Mouse (Mus musculus): Measurements from ENCODE around the gene Klf12.
A peak's percentile ranks its signal among the peaks of the same experiment; 100 is the strongest.

Klf12 gene

DNA sequence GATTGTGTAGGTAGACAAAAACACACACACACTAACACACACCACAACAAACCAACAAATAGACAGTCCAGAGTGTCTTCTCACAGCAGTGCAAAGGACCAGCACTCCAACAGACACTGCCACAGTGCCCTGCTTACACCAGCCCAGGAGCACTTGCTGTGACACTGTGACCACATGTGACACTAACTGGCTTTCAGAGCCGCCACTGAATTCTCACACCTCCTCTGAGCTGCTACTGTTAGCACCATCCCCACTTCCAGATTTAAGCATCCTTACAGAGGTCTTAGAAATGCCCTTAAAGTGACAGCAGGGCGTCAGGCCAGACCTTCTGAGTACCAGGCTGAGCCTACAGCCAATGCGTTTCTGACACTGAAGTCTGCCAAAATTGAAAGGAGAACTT is 48.7 kb downstream of the Klf12 start:
- DNase-seq (ENCODE audit: low read depth, low spot score): no peak

DNA sequence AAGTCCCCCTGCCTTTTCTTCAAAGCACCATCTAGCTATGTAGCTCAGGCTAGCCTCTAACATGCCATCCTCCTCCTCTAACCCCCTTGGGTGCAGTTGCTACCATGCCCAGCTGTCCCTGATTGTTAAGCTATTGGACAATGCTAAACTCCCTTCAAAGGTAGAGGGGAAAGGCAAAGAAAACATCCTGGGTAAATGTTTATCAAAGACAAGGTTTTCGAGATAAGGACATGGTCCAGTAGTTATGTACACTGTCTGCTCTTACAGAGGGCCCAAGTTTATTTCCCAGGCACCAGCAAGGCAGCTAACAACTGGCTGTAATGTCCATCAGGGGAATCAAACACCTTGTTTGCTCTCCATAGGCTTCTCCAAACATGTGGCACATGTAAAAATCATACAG is 53.1 kb downstream of the Klf12 start:
- no peak for DNase-seq (ENCODE audit: low read depth, low spot score)

DNA sequence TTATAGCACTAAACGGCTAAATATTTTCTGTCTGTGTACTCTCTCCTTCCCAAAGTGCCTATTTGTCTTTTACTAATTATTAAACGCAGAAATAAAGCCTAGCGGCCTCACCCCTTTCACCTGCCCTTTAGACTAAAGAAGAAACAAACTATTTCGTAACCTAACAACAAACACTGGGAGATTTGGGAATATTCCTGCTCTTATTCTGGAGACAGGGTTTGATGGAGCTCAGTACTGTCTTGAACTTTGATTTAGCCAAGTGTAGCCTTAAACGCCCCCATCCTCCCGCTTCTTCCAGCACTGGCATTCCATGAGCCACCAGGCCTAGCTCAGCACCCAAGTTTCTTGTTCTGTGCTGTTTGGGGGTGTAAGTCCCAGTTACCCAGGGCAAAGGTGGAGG is 56.4 kb downstream of the Klf12 start:
- DNase-seq (ENCODE audit: low read depth, low spot score): no peak

DNA sequence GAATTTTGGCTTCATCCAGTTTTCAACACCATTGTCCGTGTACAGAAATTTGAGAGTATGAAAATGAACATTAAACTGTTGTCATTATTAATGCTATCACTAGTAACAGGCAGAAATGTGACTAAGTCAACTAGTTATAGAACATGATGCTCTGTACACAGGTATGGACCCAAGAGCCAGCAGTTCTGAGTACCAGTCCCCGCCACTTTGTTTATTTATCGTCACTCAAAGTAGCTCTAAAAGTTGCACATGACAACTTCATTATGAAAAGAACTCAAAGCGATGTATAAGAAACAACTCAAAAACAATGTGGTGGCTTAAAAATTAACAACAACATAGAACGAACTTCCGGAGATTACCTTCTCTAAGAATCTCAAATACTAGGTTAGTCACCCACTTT is 56.8 kb downstream of the Klf12 start:
- no peak for DNase-seq (ENCODE audit: low read depth, low spot score)

DNA sequence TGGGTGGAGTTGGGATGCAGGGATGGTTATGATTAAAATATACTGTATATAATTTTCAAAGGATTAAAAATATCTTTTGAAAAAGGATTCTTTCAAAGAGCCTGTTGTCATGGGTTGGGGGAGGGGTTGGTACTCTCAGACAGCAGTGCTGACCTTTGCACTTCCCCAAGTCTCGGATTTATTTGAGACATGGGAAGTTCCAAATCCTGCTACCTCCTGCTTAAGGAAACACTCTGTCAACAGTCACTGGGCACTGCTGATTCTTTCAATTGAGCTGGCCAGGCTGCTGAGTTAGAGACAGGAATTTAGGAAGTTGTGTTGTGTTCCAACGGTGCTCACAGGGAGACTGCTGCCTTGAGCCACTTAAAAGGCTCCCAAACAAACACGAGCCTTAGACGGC is 60.3 kb downstream of the Klf12 start:
- no peak for DNase-seq (ENCODE audit: low read depth, low spot score)

DNA sequence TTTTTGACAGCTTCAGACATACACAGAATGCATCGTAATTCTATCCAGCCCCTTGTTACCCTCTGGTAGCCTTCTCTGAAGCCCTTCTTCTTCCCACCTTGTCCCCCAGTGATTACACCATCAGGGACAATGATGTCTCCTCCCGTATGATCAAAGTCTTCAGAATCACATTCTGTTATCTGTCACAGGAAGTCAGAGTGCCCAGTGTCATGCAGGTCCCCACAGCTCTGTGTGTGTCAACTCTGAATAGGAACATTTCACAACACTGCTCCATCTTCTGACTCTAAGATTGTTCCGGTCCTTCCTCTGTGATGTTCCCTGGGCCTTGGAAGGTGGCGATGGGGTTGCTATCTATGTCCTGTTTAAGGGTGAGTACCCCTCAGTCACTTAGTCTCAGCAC is 62.2 kb downstream of the Klf12 start:
- no peak for DNase-seq (ENCODE audit: low read depth, low spot score)

DNA sequence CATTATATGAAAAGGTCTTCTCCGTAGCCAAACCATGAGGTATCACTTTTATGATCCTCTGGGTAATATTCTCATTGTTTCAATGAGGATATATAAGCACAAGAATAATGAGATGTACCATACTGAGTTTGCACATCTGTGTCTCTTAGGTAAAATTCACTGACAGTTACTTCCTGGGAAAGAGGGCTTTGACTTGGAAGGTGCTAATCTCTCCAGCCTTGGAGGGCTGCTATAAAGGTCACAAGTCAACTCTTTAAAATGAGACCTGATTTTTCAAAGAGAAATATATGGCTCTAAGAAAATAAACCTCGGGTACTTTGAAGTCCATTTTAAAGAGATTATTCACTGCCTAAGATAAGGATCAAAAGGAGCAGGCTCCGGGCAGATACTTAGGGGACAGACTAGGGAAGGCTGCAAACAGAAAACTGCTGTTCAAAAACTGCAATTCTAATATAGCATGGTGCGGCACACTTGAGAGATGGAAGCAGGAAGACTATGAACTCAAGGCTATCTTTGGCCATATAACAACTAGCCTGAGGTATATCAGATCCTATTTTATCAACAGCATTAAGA is 69.2 kb downstream of the Klf12 start:
- DNase-seq (ENCODE audit: low read depth, low spot score): no peak

DNA sequence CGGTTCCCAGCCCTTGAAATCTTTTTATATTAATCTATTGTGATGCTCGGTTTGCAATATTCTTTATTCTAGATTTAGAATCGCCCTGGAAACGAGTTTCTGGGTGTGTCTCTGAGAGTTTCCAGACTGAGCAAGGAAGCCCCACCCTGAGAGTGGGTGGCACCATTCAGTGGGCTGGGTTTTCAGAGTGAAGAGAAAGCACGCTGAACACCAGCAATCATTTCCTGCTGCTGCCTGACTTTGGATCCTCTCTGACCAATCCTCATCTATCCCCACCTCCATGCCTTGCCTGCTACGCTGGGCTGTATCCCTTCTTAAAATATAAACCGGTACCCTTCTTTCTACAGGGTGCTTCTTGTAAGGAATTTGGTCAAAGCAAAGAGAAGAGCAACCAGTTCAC is 71.4 kb downstream of the Klf12 start:
- DNase-seq (ENCODE audit: low read depth, low spot score): no peak

DNA sequence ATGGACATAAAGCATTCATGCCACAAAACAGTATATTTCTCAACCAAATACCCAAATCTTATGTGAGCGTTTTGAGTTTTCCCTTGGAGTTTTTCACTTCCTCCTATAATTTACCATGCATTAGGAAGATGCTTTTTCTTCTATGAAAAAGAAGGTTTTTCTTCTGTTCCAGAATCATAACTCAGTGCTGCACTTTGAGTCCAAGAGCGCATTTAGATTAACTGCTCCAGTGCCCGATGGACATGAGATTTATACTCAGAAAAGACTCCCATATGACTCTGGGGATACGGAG is 72.7 kb downstream of the Klf12 start:
- no peak for DNase-seq (ENCODE audit: low read depth, low spot score)

DNA sequence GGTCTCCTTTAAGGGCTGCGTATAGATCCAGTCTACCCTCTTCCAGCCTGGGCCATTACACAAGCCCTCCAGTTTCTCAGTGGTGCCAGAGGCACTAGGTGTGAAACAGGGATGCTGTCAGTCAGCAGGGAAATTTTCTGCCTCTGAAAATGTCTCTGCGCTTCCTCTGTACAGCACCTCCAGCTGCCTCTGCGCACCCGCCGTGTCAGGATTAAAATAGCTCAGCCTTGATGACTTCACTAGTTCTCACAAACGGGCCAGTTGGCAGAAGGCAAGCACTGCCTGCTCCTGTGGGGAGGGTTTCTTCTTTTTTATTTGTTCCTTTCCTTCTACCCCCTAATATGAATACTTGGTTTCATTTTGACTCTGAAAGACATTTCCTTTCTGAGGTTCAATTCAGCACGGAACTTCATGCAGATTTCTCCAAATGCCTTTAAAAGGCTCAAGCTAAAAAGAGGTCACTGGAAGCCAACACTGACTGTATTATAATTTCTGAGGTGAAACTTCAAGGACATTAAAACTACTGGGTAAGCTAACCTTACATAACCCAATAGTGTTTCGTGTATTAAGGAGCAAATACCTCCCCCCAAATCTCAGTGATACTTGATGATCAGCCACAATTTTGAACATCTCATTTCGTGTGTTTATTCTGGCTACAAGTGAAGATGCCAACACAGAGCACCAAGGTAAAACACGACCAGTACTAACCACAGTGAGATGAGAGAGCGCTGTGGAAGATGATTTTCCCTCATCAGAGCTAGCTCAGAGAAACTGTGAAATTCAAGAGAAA is 73.2 kb downstream of the Klf12 start:
- peak; percentile 95 for DNase-seq (ENCODE audit: low read depth, low spot score)

DNA sequence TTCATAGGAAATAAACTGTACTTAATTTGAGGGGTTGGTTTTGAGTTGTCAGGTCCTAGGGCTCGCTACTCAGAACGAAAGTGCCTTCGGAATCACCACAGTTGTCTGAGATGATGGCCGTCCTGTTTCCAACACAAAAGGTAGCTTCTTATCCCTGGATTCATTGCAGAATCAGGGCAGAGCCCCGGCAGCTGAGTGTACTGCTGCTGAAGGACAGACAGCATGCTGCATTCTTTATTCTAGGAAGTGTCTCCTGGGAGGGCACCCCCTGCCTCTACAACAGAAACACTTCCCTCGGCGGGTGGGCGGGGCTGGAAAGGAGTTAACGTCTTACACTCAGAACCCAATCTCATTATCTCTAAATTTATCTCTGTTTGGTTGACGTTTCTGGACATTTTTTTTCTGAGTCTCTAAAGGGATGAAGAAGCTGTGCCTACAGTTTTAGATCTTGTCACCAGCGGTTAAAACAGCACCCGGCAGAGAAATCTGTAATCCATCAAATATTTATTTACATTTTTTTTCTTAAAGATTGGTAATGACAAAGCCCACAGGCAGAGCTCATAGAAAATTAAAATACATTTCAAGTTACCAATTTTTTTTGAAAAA is 74.6 kb downstream of the Klf12 start:
- DNase-seq (ENCODE audit: low read depth, low spot score): peak; percentile 77

DNA sequence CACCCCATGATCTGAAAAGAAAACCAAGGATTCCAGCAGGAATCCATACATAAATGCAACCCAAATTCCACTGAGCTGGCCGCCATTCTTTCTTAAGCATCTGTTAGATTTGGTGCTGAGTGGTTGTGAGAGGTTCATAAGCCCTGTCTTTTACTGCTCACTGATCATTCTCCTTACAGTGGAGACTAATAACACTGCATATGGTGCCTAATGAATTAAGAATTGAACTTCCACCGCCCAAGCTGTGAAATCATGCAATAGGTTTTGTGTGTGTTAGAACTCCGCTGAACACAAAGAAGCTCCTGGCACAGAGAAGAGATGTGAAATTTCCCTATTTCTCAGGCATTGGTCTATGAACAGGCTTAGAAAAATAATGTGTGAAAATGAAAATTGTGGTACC is 77.4 kb downstream of the Klf12 start:
- DNase-seq (ENCODE audit: low read depth, low spot score): no peak

DNA sequence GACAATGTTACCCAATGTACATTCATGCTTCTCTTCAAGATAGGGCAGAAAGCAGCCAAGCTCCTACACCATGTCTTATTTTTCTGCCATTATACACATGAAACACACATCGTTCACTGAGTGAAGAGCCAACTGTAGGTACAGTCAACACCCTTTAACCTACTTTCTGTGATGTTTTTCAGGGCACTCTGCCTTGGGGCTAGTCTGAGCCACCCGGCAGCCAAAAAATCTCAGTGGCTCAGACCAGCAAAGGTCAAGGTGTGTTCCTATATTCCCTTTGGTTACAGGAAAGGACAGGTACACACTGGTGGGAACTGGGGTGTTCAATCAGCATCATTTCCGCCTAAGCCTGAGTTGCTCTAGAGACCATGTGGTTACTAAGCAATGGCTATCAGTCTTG is 78.3 kb downstream of the Klf12 start:
- no peak for DNase-seq (ENCODE audit: low read depth, low spot score)

DNA sequence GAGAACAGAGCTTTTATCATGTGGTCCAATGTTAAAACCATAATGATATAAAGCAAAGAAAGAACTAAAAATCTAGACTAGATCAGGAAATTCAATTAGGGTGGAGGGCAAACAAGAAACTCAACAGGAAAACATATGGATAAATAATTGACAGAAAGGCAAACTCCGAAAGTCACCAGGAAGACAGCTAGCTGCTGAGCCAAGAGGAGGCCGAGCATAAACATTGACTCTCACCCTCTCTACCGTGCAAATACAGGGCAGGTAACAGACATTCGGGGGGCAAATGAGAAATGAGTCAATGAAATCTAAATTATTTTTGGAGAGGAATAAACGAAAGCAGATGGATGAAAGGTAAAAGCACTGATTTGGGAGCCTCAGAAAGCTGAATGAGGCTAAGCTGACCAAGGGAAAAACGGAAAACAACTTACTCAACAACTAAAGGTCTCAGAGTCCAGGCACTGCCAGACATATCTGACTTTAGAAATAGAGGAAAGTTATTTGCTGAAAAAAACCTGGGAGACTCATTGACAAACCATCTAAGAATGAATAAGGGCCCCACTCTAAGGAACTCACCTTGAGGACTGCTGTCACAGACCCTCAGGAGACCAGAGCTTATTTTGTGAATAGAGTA is 84.3 kb downstream of the Klf12 start:
- no peak for DNase-seq (ENCODE audit: low read depth, low spot score)

DNA sequence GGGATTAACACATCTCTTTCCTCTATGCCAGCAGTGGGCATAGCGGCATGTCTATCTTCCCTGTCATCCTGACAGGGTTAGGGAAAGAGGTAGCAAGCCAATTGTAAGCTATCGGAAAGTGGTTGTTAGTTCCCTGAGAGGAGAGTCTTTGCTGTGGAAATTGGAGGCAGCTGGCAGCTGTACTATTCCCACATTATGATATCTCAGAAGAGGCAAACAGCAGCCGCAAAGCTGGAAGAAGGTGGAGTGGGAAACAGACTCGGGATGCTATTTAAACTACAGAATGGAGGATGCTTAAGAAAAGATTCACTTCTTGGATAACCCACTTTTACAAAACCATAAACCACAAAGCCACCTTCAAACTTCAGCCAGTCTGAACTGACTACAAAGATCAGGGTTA is 85.8 kb downstream of the Klf12 start:
- DNase-seq (ENCODE audit: low read depth, low spot score): no peak

DNA sequence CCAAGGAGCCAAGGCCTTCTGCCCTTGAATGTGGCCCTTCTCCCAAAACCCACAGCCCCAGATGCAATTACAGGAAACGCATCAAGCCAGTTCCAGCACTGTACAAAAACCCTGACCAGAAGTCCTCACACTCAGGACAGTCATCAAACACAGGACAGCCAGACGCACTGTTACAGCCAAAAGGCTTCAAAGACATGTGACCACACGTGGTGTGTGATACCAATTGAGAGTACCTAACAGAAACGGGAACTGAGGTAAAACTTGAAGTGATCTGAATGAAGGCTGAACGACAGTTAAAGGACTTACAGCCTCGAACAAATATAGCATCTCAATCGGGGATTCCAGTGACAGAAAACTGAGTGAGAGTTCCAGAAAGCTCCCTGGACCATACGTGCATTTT is 87.3 kb downstream of the Klf12 start:
- DNase-seq (ENCODE audit: low read depth, low spot score): no peak

DNA sequence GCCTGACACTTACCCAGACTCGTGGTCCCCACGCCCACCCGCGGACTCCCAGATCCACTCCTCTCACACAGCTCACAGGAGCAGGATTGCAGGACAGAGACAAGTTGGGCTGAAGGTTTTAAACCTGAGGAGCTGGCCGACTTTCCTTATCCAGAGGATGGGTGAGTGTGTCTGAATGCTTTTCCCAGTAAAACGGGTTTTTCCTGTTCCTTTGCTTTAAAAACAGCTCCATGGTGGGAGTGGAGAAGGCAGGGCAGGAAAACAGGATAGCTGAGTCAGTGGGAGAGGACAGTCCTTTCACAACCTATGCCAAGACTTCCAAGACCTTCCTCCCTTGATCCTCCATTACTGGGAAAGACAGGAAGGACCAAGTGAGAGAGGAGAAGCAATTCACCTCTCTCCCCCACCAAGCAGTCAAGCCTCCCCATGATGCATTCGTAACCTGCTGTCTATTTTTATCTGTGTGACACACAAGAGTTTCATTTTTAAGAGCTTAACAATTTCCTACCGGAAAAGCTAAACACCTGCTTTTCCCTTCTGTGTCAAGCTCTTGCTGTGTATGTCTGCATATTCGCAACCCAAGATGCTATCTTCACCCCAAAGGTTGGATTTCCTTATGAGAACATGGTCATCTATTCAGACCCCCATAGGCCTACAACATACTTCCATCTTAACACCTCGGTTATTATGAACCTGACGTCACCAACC is 94.8 kb downstream of the Klf12 start:
- no peak for DNase-seq (ENCODE audit: low read depth, low spot score)

DNA sequence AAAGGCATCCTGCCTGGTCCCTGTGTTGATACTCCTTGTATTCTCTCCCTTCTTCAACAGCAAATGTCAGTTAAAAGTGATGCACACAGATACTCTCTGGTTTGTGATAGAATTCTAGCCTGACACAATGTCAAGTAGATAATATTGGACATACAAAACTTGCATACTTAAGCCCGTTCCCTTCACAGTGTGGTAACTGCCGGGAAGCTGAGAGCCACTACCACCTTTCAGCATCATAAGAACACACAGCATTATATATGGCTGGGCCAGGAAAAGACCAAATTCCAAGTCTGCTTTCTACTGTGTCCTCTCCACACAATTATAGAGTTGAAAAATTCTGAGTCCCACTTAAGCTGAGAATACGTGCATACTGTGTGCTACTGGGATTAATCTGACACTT is 97.1 kb downstream of the Klf12 start:
- no peak for DNase-seq (ENCODE audit: low read depth, low spot score)

DNA sequence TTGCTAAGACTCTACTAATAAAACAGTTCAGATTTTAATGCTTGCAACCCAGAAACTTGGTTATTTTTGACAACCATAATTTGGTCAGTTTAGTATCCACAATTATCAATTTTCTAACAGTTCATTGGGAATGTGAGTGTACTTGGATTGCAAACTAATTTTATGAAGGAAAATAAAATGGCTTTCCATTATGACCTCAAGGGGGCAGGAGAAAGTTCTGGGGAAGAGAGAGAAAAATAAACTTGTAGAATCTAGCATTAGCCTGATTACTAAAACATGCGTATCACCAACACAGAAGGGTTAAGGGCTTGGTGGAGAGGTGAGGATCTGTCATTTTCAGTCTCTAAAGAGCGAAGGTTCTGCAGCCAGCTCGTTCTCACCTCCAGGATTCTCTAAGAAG is 106.7 kb downstream of the Klf12 start:
- DNase-seq (ENCODE audit: low read depth, low spot score): peak; percentile 8

DNA sequence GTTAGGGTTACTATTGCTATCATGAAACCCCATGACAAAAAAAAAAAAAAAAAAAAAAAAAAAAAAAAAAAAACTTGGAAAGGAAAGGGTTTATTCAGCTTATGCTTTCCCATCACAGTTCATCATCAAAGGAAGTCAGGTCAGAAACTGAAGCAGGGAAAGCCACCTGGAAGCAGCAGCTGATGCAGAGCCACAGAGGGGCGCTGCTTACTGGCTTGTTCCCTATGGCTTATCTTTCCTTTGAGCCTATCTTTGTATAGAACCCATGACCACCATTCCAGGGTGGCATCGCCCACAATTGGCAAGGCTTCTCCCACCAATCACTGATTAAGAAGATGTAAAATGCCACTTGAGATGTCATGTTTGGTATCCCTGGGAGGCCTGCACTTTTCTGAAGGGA is 119.4 kb downstream of the Klf12 start:
- DNase-seq (ENCODE audit: low read depth, low spot score): no peak

DNA sequence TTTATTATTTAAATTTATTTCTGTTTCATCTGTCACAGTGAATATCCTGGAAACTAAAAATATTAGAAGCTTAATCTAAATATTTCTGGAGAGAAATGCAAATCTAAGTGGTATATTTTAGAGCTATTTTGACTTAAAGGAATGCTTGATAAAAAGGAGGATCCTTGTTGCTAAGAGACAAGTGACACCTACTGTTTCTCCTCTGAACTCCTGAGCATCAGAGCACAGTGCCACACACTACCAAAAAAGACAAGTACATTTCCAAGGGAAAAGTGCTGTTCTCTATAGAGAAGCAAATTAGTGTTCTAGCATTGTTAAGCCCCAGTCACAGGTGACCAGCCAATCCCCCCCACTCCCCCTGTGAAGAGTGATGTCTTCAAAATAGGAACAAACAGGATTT is 127.8 kb downstream of the Klf12 start:
- no peak for DNase-seq (ENCODE audit: low read depth, low spot score)

DNA sequence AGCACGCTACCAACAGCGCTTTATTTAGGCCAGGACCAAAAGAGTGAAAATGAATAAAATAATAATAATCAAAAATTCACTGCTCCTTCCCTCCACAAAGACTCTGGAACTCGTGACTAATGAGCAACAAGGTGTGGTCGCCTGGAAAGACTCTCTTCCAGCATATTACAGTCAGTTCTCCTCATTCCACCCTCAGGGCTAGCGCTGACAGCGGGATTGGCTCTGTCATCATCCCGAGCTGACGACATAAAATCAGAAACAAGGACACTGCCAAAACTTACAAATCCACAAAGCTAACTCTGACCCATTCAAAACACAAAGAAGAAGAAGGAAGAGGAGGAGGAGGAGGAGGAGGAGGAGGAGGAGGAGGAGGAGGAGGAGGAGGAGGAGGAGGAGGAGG is 136.8 kb downstream of the Klf12 start:
- DNase-seq (ENCODE audit: low read depth, low spot score): no peak
